Mouse (Mus musculus): ENCODE results near the gene Slc17a9. TPM values are rescaled to one million over a fixed set of nuclear protein-coding genes. Genes with fewer than 3 reads are reported as not detected.

Slc17a9 gene
- polyA plus RNA-seq, 2 experiments, result 2.2 to 3.4 TPM

GRCm38 (mm10) chr2:180765713-180766112 is 40.6 kb downstream of the Slc17a9 start:
- Histone ChIP-seq H3K27me3 (ENCODE audit: control insufficient read depth, insufficient read depth, low read length) (no peaks in the 10 kb centered on the region), H3K4me3 (replicated peaks; ENCODE audit: low read length) (no peak overlapping the region), H3K36me3 (ENCODE audit: control insufficient read depth, insufficient read depth, low read length) (no peaks in the 10 kb centered on the region), H3K4me2 (replicated peaks; ENCODE audit: low read depth, low read length, severe bottlenecking) (no peak overlapping the region), H3K9me3 (ENCODE audit: control insufficient read depth, low read length) (no peaks in the 10 kb centered on the region), H3K4me1 (ENCODE audit: control insufficient read depth, insufficient read depth, low read length) (no peaks in the 10 kb centered on the region), H3K9ac (ENCODE audit: low read depth, low read length, severe bottlenecking) (no peak overlapping the region), H3K27ac (replicated peaks; ENCODE audit: low read depth, low read length) (no peak overlapping the region)
- DNase-seq (ENCODE audit: low spot score) (no peak), ATAC-seq (ENCODE audit: low FRiP score, low read depth) (no peak)
- TF ChIP-seq POLR2A (IDR thresholded peaks at IDR 0.05; ENCODE audit: borderline replicate concordance, extremely low read depth, insufficient read depth, insufficient read length), result no peak
- WGBS, result 78% methylated on average over 7 of the region's 7 CpGs

DNA sequence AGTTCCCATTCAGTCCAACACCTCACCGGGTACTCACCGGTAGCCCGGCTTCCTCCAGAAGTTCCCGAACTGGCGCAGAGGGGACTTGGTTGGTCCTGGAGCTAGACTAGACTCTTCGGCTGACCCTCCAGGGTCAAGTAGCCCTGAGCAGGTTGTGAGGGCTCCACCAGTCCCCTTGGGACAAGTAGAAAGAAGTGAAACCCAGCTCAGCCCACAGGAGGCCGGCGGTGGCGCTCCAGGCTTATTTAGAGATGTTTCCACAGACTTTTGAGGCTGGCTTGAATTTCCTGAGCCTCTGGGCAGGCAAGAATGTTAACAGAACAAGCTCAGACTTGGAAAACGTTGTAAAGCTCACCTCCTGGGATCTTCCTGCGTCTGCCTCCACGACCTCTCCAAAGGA is 50.2 kb downstream of the Slc17a9 start:
- WGBS, result 5% methylated on average over 12 of the region's 12 CpGs
- DNase-seq (ENCODE audit: low spot score) (no peak), ATAC-seq (ENCODE audit: low FRiP score, low read depth) (no peak)
- Histone ChIP-seq H3K9ac (ENCODE audit: low read depth, low read length, severe bottlenecking) (no peak overlapping the region), H3K27ac (replicated peaks; ENCODE audit: low read depth, low read length) (no peak overlapping the region), H3K9me3 (ENCODE audit: control insufficient read depth, low read length) (no peaks in the 10 kb centered on the region), H3K4me1 (ENCODE audit: control insufficient read depth, insufficient read depth, low read length) (no peaks in the 10 kb centered on the region), H3K4me2 (replicated peaks; ENCODE audit: low read depth, low read length, severe bottlenecking) (no peak overlapping the region), H3K27me3 (ENCODE audit: control insufficient read depth, insufficient read depth, low read length) (peaks cover 64% of the 10 kb centered on the region), H3K36me3 (ENCODE audit: control insufficient read depth, insufficient read depth, low read length) (no peaks in the 10 kb centered on the region), H3K4me3 (replicated peaks; ENCODE audit: low read length) (no peak overlapping the region)
- TF ChIP-seq POLR2A (IDR thresholded peaks at IDR 0.05; ENCODE audit: borderline replicate concordance, extremely low read depth, insufficient read depth, insufficient read length), result no peak

GRCm38 (mm10) chr2:180775641-180776040 is 50.6 kb downstream of the Slc17a9 start:
- no peak for TF ChIP-seq POLR2A (IDR thresholded peaks at IDR 0.05; ENCODE audit: borderline replicate concordance, extremely low read depth, insufficient read depth, insufficient read length)
- 4% methylated on average over 15 of the region's 15 CpGs for WGBS
- no peak overlapping the region for H3K4me3 ChIP-seq (replicated peaks; ENCODE audit: low read length)

DNA sequence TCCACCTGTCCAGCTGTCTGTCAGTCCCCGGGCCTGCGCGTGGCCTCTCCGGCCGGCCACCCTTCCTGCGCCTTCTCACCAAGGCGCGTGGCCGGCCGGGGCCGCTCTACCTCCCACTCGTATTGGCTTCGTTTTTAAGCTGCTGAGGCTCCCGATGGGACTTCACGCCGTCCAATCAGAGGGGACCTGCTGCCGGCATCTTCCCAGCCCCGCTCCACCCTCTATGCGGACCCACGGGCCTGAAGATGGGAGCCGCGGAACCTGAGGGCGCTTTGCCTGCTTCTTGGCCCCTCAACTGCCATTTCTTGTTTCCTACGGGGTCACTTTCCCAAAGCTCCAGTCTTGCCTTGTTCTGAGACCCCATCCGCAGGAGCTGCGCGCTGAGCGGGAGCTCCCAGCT is 51.7 kb downstream of the Slc17a9 start, which contains the start of gene Bhlhe23:
Gene Bhlhe23, minus strand, starts transcription at position 108 of the 400 bp plus-strand sequence.
- no peaks in the 10 kb centered on the region for H3K4me1 ChIP-seq (ENCODE audit: control insufficient read depth, insufficient read depth, low read length)
- no peak for TF ChIP-seq POLR2A (IDR thresholded peaks at IDR 0.05; ENCODE audit: borderline replicate concordance, extremely low read depth, insufficient read depth, insufficient read length)
- no peak for DNase-seq (ENCODE audit: low spot score)
- H3K27me3 ChIP-seq (ENCODE audit: control insufficient read depth, insufficient read depth, low read length), result peaks cover 64% of the 10 kb centered on the region
- WGBS, result 2% methylated on average over 26 of the region's 28 CpGs
- H3K4me3 ChIP-seq (replicated peaks; ENCODE audit: low read length), result peak within 1 kb of the TSS; percentile 29
- H3K27ac ChIP-seq (replicated peaks; ENCODE audit: low read depth, low read length), result no peak within 1 kb of the TSS
- no peaks in the 10 kb centered on the region for H3K9me3 ChIP-seq (ENCODE audit: control insufficient read depth, low read length)
- ATAC-seq (ENCODE audit: low FRiP score, low read depth), result no peak
- no peak within 1 kb of the TSS for H3K9ac ChIP-seq (ENCODE audit: low read depth, low read length, severe bottlenecking)
- peak within 1 kb of the TSS; percentile 34 for H3K4me2 ChIP-seq (replicated peaks; ENCODE audit: low read depth, low read length, severe bottlenecking)
- no peaks in the 10 kb centered on the region for H3K36me3 ChIP-seq (ENCODE audit: control insufficient read depth, insufficient read depth, low read length)

More at GRCm38 (mm10) chr2:180775641-180776040, 50.6 kb downstream of the Slc17a9 start:
- Histone ChIP-seq H3K4me2 (replicated peaks; ENCODE audit: low read depth, low read length, severe bottlenecking) (no peak overlapping the region), H3K36me3 (ENCODE audit: control insufficient read depth, insufficient read depth, low read length) (no peaks in the 10 kb centered on the region), H3K9ac (ENCODE audit: low read depth, low read length, severe bottlenecking) (no peak overlapping the region), H3K4me1 (ENCODE audit: control insufficient read depth, insufficient read depth, low read length) (no peaks in the 10 kb centered on the region), H3K9me3 (ENCODE audit: control insufficient read depth, low read length) (no peaks in the 10 kb centered on the region), H3K27me3 (ENCODE audit: control insufficient read depth, insufficient read depth, low read length) (peaks cover 64% of the 10 kb centered on the region), H3K27ac (replicated peaks; ENCODE audit: low read depth, low read length) (no peak overlapping the region)
- no peak for DNase-seq (ENCODE audit: low spot score)
- ATAC-seq (ENCODE audit: low FRiP score, low read depth), result no peak

DNA sequence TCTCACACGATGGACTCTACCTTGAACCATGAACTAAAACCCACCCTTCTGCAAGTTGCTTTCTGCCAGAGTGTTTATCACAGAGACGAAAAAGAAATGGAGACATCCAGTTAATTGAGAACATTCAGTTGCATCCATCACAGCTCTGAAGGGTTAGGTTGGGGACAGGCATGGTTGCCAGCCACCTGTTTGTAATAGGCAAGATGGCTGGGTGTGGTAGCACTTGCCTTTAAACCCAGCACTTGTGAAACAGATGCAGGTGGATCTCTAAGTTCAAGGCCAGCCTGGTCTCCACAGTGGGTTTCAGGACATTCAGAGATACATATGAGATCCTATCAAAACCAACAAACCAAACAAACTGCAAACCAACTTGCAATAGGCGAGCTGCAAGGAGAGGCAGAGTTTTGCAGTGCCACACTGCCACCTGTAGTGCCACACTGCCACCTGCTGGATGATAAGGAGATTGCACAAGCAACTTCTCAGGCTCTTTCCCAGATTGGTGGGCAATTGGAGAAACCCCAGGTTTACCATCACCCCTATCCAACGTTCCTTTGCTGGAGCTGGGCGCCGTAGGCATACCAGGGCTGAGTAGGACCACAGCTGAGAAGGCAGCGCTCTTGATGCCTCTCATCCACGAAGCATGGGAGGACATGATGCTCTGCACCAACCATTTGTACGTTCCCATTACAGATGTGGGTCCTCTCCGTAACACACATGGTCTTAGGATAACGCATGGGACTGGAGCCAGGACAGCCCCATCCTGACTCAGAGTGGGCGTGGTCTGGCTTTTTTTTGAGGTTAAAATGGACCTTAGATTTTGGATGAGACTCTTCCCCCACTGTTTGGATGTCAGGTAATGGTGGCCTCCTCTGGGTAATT is 54.4 kb downstream of the Slc17a9 start:
- WGBS, result 23% methylated on average over 12 of the region's 12 CpGs
- DNase-seq (ENCODE audit: low spot score) (peak; percentile 65), ATAC-seq (ENCODE audit: low FRiP score, low read depth) (peak; percentile 15; the same call in 1 of the 2 replicates)
- H3K4me3 ChIP-seq (replicated peaks; ENCODE audit: low read length), result no peak overlapping the region
- no peaks in the 10 kb centered on the region for H3K9me3 ChIP-seq (ENCODE audit: control insufficient read depth, low read length)
- TF ChIP-seq POLR2A (IDR thresholded peaks at IDR 0.05; ENCODE audit: borderline replicate concordance, extremely low read depth, insufficient read depth, insufficient read length), result no peak
- H3K9ac ChIP-seq (ENCODE audit: low read depth, low read length, severe bottlenecking), result no peak overlapping the region
- no peaks in the 10 kb centered on the region for H3K36me3 ChIP-seq (ENCODE audit: control insufficient read depth, insufficient read depth, low read length)
- peaks cover 50% of the 10 kb centered on the region for H3K27me3 ChIP-seq (ENCODE audit: control insufficient read depth, insufficient read depth, low read length)
- no peaks in the 10 kb centered on the region for H3K4me1 ChIP-seq (ENCODE audit: control insufficient read depth, insufficient read depth, low read length)
- no peak overlapping the region for H3K4me2 ChIP-seq (replicated peaks; ENCODE audit: low read depth, low read length, severe bottlenecking)
- no peak overlapping the region for H3K27ac ChIP-seq (replicated peaks; ENCODE audit: low read depth, low read length)

Data from limb, embryonic 14.5 days (tissue).